Mouse (Mus musculus) cerebellum, postnatal 4 days (tissue): ENCODE measurements around the gene Olfr109.

ENCODE experiments used
- DNase-seq, 2 experiments: peaks; one replicate each; pipeline ENCODE4 v3.0.0; 2022; ENCODE audit warnings: low spot score in 2 of 2, mixed read lengths in 1 of 2

Gene Olfr109

GRCm38 (mm10) chr17:37458616-37459015, at the start of gene Olfr109:
TSS of gene Olfr109 (plus strand) at chr17:37458916.
- DNase-seq: no peak

DNA sequence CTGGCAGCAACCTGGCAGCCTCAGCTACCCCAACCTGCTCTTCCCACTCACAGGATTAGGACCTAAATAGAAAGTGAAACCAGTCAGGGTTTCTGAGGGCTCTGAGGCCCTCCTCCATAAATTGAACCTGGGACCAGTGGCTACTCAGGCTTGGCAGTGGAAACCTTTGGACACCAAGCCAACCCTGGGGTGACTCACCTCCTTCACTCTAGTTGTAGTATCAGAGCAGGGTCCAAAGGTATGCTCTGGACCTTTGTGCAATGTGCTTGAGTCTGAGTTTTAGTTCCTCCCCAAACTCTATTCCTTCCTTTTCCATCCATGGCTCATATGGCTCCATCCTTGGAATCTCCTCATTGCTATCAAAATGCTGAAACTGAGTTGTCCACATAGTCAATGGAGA, 45.3 kb upstream of the Olfr109 start:
- no peak for DNase-seq

DNA sequence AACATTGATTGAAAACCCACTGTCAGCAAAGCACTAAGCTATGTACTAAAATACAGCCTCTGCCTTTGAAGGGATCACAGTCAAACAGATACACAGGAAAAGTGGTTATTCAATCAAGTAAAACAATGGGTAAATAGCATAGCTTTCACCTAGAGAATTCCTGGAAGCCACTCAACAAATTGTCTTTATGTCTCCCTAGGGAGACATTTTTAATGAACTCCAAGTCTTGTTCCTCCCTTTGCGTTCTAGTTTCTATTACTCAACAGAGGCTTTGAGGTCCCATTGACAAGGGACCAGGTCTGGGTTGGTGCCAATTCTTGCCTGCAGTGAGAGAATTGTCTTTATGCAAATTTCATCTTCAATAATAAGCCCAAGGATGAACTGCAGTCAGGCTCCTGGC, 13.5 kb upstream of the Olfr109 start, which contains the start of gene Olfr108:
Gene Olfr108 (plus strand): TSS at position 301 of the 400 bp plus-strand sequence.
- DNase-seq: no peak

DNA sequence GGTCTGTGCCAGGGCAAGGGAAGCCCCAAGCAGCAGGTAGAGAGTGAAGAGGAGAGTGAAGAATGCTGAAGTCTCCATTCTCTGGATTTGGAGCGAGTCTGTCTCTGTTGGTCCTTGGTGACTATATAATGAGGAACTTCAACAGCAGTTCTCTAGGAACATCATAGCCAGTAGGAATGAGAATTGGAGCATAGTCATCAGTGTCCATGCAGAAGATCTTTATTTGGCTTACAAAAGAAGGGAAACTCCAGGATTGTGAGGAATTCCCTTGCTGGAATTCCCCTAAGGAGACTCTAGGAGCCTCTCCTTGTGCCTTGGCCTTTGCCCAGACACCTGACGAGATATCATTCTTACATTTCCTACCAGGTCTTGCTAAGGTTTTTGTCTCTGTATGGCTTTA, 24.7 kb downstream of the Olfr109 start, which contains the start of gene H2-M2:
Gene H2-M2 (minus strand): TSS at position 101 of the 400 bp plus-strand sequence.
- DNase-seq: no peak

DNA sequence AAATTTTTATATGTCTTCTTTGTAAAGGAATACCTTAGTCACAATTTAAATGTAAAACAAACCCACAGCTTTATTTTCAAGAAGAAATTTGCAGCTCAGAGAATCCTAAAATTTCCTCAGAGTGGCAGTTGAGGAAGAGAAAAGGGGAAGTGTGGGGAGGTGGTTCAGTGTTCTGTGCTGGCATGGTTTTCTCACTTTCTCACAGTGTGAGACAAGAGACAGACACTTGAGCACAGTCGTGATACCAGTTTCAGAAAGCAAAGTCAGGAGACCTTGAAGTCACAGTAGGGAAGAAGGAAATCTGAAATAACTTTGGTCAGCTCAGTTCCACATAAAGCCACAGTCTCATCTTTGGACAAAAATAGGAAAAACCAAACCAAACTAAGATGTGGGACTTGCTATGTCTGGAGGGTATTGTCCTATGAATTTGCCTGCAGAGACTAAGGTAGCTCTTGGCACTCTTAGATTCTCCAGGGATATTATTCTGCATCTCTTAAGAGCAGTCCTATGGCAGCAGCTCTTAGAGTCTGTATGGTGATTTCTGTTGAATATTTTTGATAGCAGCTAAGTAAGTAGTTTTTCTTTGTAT, 33.3 kb downstream of the Olfr109 start, which contains the start of gene Olfr110:
Gene Olfr110 (plus strand): TSS at position 539 of the 589 bp plus-strand sequence.
- DNase-seq: no peak

DNA sequence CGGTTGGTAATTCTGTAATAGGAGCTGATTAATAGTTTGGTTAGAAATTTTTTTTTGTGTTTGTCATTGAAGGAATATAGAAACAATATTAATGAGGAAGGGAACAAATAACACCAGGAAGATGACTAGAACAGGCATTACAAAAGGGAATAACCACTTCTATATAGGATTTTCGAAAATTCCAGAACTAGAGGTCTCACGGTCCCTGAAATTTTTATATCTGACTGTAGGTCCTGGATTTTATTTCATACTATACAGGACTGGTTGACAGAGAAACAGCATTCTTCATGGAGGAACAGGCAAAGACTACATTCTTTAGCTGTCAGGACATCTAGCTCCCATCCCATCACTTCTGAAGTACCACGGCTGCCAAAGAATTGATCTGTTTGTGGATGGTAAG, 49.0 kb downstream of the Olfr109 start, which contains the start of gene Olfr111:
Gene Olfr111 (plus strand): TSS at position 301 of the 400 bp plus-strand sequence.
- no peak for DNase-seq
